Mouse (Mus musculus): ENCODE measurements at regions not wholly inside any gene's neighbourhood (a gene's known extent, or its start where the extent isn't known, plus 50 kb on each side); places are given as distances from the start of the nearest gene placed in this dataset.

GRCm38 (mm10) chr4:68284845-68285244 lies 669.4 kb downstream of the Brinp1 start:
- Histone ChIP-seq H3K9ac (replicated peaks) (no peak overlapping the region), H3K9me3 (no peaks in the 10 kb centered on the region), H3K36me3 (no peaks in the 10 kb centered on the region), H3K4me2 (replicated peaks) (no peak overlapping the region), H3K27ac (replicated peaks) (no peak overlapping the region), H3K4me1 (no peaks in the 10 kb centered on the region), H3K4me3 (no peak overlapping the region), H3K27me3 (no peaks in the 10 kb centered on the region)
- WGBS, result 65% methylated on average over 1 of the region's 1 CpGs
- ATAC-seq (replicated peaks), result no peak

GRCm38 (mm10) chr4:68280903-68281302 lies 673.3 kb downstream of the Brinp1 start:
- Histone ChIP-seq H3K27ac (replicated peaks) (no peak overlapping the region), H3K4me2 (replicated peaks) (no peak overlapping the region), H3K9me3 (no peaks in the 10 kb centered on the region), H3K4me1 (no peaks in the 10 kb centered on the region), H3K27me3 (no peaks in the 10 kb centered on the region), H3K4me3 (no peak overlapping the region), H3K9ac (replicated peaks) (no peak overlapping the region), H3K36me3 (no peaks in the 10 kb centered on the region)
- 90% methylated on average over 1 of the region's 1 CpGs for WGBS
- ATAC-seq (replicated peaks), result no peak

- H3K4me3 ChIP-seq, result no peak overlapping the region
- H3K4me2 ChIP-seq (replicated peaks), result no peak overlapping the region
- 84% methylated on average over 3 of the region's 3 CpGs for WGBS
- H3K36me3 ChIP-seq, result no peaks in the 10 kb centered on the region
- no peaks in the 10 kb centered on the region for H3K9me3 ChIP-seq
- H3K9ac ChIP-seq (replicated peaks), result no peak overlapping the region
- H3K27ac ChIP-seq (replicated peaks), result no peak overlapping the region
- H3K4me1 ChIP-seq, result no peaks in the 10 kb centered on the region
- H3K27me3 ChIP-seq, result no peaks in the 10 kb centered on the region
- no peak for ATAC-seq (replicated peaks)
Measured at GRCm38 (mm10) chr4:68275063-68275708, 679.0 kb downstream of the Brinp1 start.
